29 mouse cellular contexts compared by ENCODE assay signal in genomic region chr9:37752006-37752405, GRCm38 (mm10). TPM values are rescaled to one million over a fixed set of nuclear protein-coding genes. Genes with fewer than 3 reads are reported as not detected.
"Had no signal": no experiment of that assay in that cellular context is flagged by ENCODE, and none has a peak within 500 bp of the region (broad histone marks: within the 10 kb centered on the region; RNA-seq: fewer than 3 reads in every experiment).

No protein-coding gene starts in this region.

- H3K4me3 ChIP-seq: lung, embryonic 15.5 days; megakaryocyte, embryonic 14.5 days; midbrain, embryonic 13.5 days; myocyte; neural tube, embryonic 13.5 days; neural tube, embryonic 15.5 days; stomach, embryonic 15.5 days had no signal

- H3K27me3 ChIP-seq: lung, embryonic 15.5 days; megakaryocyte, embryonic 14.5 days; midbrain, embryonic 13.5 days; neural tube, embryonic 13.5 days; neural tube, embryonic 15.5 days; stomach, embryonic 15.5 days had no signal

- DNase-seq: liver, postnatal 0 days; lung, adult 2 months; lung, postnatal 14 days; lung, postnatal 36 days; retina, postnatal 1 day; right cerebral cortex, adult 18-20 months; right cerebral cortex, postnatal 25 days; right cerebral cortex, postnatal 4 days; spleen, adult 18-20 months; thymus, adult 2 months; thymus, postnatal 25 days; thymus, postnatal 4 days had no signal

- H3K4me2 ChIP-seq: lung, embryonic 15.5 days; midbrain, embryonic 11.5 days; midbrain, embryonic 13.5 days; neural tube, embryonic 13.5 days; neural tube, embryonic 15.5 days; stomach, embryonic 15.5 days had no signal

- H3K36me3 ChIP-seq: lung, embryonic 15.5 days; midbrain, embryonic 13.5 days; neural tube, embryonic 13.5 days; neural tube, embryonic 15.5 days; stomach, embryonic 15.5 days had no signal

- H3K27ac ChIP-seq: lung, embryonic 15.5 days; macrophage; midbrain, embryonic 13.5 days; neural tube, embryonic 13.5 days; neural tube, embryonic 15.5 days; stomach, embryonic 15.5 days; stomach, postnatal 0 days had no signal

- H3K4me1 ChIP-seq: lung, embryonic 15.5 days; megakaryocyte, embryonic 14.5 days; stomach, embryonic 15.5 days had no signal

- H3K9ac ChIP-seq: liver, postnatal 0 days; lung, embryonic 15.5 days; midbrain, embryonic 13.5 days; neural tube, embryonic 13.5 days; neural tube, embryonic 15.5 days; stomach, embryonic 15.5 days had no signal

- H3K9me3 ChIP-seq: lung, embryonic 15.5 days; megakaryocyte, embryonic 14.5 days; midbrain, embryonic 13.5 days; neural tube, embryonic 13.5 days; neural tube, embryonic 15.5 days; stomach, embryonic 15.5 days had no signal

- ATAC-seq: liver, postnatal 0 days; lung, postnatal 0 days; midbrain, embryonic 13.5 days had no signal

RNA-seq across cellular contexts. Expression of gene Olfr874, which starts 7.1 kb away (rescaled TPM):
- total RNA-seq: megakaryocyte progenitor cell, adult 5-6 weeks had no signal
- polyA plus RNA-seq: liver, postnatal 0 days; lung, adult 2 months; lung, embryonic 15.5 days; lung, postnatal 0 days; macrophage; midbrain, embryonic 11.5 days; midbrain, embryonic 13.5 days; midbrain, embryonic 16.5 days; myocyte; neural tube, embryonic 11.5 days; neural tube, embryonic 13.5 days; neural tube, embryonic 15.5 days; small intestine, adult 2 months; stomach, embryonic 15.5 days; stomach, postnatal 0 days; thymus, adult 2 months; urinary bladder, adult 2 months had no signal

RNA-seq across cellular contexts. Expression of gene Olfr875, which starts 19.7 kb away (rescaled TPM):
- total RNA-seq: megakaryocyte progenitor cell, adult 5-6 weeks had no signal
- polyA plus RNA-seq: liver, postnatal 0 days; lung, adult 2 months; lung, embryonic 15.5 days; lung, postnatal 0 days; macrophage; midbrain, embryonic 11.5 days; midbrain, embryonic 13.5 days; midbrain, embryonic 16.5 days; myocyte; neural tube, embryonic 11.5 days; neural tube, embryonic 13.5 days; neural tube, embryonic 15.5 days; small intestine, adult 2 months; stomach, embryonic 15.5 days; stomach, postnatal 0 days; thymus, adult 2 months; urinary bladder, adult 2 months had no signal

RNA-seq across cellular contexts. Expression of gene Olfr160, which starts 36.0 kb away (rescaled TPM):
- total RNA-seq: megakaryocyte progenitor cell, adult 5-6 weeks had no signal
- polyA plus RNA-seq: liver, postnatal 0 days; lung, adult 2 months; lung, embryonic 15.5 days; lung, postnatal 0 days; macrophage; midbrain, embryonic 11.5 days; midbrain, embryonic 13.5 days; midbrain, embryonic 16.5 days; myocyte; neural tube, embryonic 11.5 days; neural tube, embryonic 13.5 days; neural tube, embryonic 15.5 days; small intestine, adult 2 months; stomach, embryonic 15.5 days; stomach, postnatal 0 days; testis, adult 2 months; thymus, adult 2 months; urinary bladder, adult 2 months had no signal

RNA-seq across cellular contexts. Expression of gene Olfr876, which starts 50.8 kb away (rescaled TPM):
- total RNA-seq: megakaryocyte progenitor cell, adult 5-6 weeks had no signal
- polyA plus RNA-seq: liver, postnatal 0 days; lung, adult 2 months; lung, embryonic 15.5 days; lung, postnatal 0 days; macrophage; midbrain, embryonic 11.5 days; midbrain, embryonic 13.5 days; midbrain, embryonic 16.5 days; myocyte; neural tube, embryonic 11.5 days; neural tube, embryonic 13.5 days; neural tube, embryonic 15.5 days; small intestine, adult 2 months; stomach, embryonic 15.5 days; stomach, postnatal 0 days; testis, adult 2 months; thymus, adult 2 months; urinary bladder, adult 2 months had no signal
